Mouse (Mus musculus) bone marrow macrophage, adult 2 months (primary cell): ENCODE measurements around the gene Sv2b.

ENCODE experiments used
- CTCF ChIP-seq: IDR thresholded peaks from 2 replicates; pipeline ENCODE4 v1.5.1; 2012; ENCODE audit warnings: low read depth, mild to moderate bottlenecking, low read length, moderate library complexity
- POLR2A ChIP-seq: IDR thresholded peaks from 2 replicates; pipeline ENCODE4 v1.6.1; 2012; ENCODE audit warnings: mild to moderate bottlenecking, low read depth, low read length, borderline replicate concordance

GRCm38 (mm10) chr7:75287237-75287636, 21.8 kb downstream of the Sv2b start:
- TF ChIP-seq CTCF (no peak), POLR2A (no peak)
